Mouse (Mus musculus) lung, embryonic 15.5 days (tissue): ENCODE measurements at regions not wholly inside any gene's neighbourhood (a gene's known extent, or its start where the extent isn't known, plus 50 kb on each side); places are given as distances from the start of the nearest gene placed in this dataset.

ENCODE experiments used
- ATAC-seq: fragments of 200-750 bp; cut with Nextera tagmentation; 2 replicates; pipeline ENCODE4 v1.8.0; 2017; ENCODE audit warnings: moderate number of reproducible peaks, borderline replicate concordance; ENCODE audit not compliant: low FRiP score, low TSS enrichment; ENCODE audit errors: extremely low read depth
- H3K27ac ChIP-seq: fragments of 300-500 bp; sonication (generic); 2 replicates; pipeline ENCODE4 v1.5.1; 2015; ENCODE audit warnings: moderate library complexity, mild to moderate bottlenecking, inconsistent platforms
- H3K27me3 ChIP-seq: fragments of 300-500 bp; sonication (generic); 2 replicates; pipeline ENCODE4 v1.6.1; 2015; ENCODE audit warnings: inconsistent platforms
- H3K36me3 ChIP-seq: fragments of 300-500 bp; sonication (generic); 2 replicates; pipeline ENCODE4 v1.6.1; 2015; ENCODE audit warnings: inconsistent platforms
- H3K4me1 ChIP-seq: fragments of 300-500 bp; sonication (generic); 2 replicates; pipeline ENCODE4 v1.6.1; 2015; ENCODE audit warnings: inconsistent platforms
- H3K4me2 ChIP-seq: fragments of 300-500 bp; sonication (generic); 2 replicates; pipeline ENCODE4 v1.6.1; 2015; ENCODE audit warnings: inconsistent platforms, mild to moderate bottlenecking, moderate library complexity
- H3K4me3 ChIP-seq: fragments of 300-500 bp; sonication (generic); 2 replicates; pipeline ENCODE4 v1.5.1; 2015; ENCODE audit warnings: mild to moderate bottlenecking, inconsistent platforms
- H3K9ac ChIP-seq: fragments of 300-500 bp; sonication (generic); 2 replicates; pipeline ENCODE4 v1.6.1; 2015; ENCODE audit warnings: inconsistent platforms
- H3K9me3 ChIP-seq: fragments of 300-500 bp; sonication (generic); 2 replicates; pipeline ENCODE4 v1.6.1; 2016; ENCODE audit warnings: inconsistent platforms
- WGBS: fragments of 180-500 bp; shearing (Covaris S2); methylation state at CpG from one replicate; pipeline ENCODE4 v1.1.7; 2015; 5-methylcytosine and 5-hydroxymethylcytosine counted together

GRCm38 (mm10) chr10:24395999-24396784, 172.9 kb downstream of the Moxd1 start:
- no peak for ATAC-seq
- 71% methylated on average over 13 of the region's 13 CpGs for WGBS
- H3K27me3 ChIP-seq = no peaks in the 10 kb centered on the region

GRCm38 (mm10) chr10:24397125-24397524, 173.8 kb downstream of the Moxd1 start:
- no peak overlapping the region for H3K9ac ChIP-seq
- 59% methylated on average over 2 of the region's 2 CpGs for WGBS
- no peak for ATAC-seq

More at GRCm38 (mm10) chr10:24395999-24396784, 172.9 kb downstream of the Moxd1 start:
- H3K4me1 ChIP-seq = no peaks in the 10 kb centered on the region
- no peak overlapping the region for H3K27ac ChIP-seq
- H3K4me2 ChIP-seq = no peak overlapping the region
- H3K9me3 ChIP-seq = no peaks in the 10 kb centered on the region
- no peak overlapping the region for H3K4me3 ChIP-seq
- H3K9ac ChIP-seq = no peak overlapping the region
- no peaks in the 10 kb centered on the region for H3K36me3 ChIP-seq

GRCm38 (mm10) chr10:24404851-24405250, 181.5 kb downstream of the Moxd1 start:
- Histone ChIP-seq H3K9me3 (no peaks in the 10 kb centered on the region), H3K4me1 (no peaks in the 10 kb centered on the region), H3K36me3 (no peaks in the 10 kb centered on the region), H3K27ac (no peak overlapping the region), H3K4me3 (no peak overlapping the region), H3K4me2 (no peak overlapping the region), H3K27me3 (no peaks in the 10 kb centered on the region), H3K9ac (no peak overlapping the region)
- WGBS = 69% methylated on average over 4 of the region's 4 CpGs
- ATAC-seq = no peak

More at GRCm38 (mm10) chr10:24397125-24397524, 173.8 kb downstream of the Moxd1 start:
- Histone ChIP-seq H3K36me3 (no peaks in the 10 kb centered on the region), H3K9me3 (no peaks in the 10 kb centered on the region), H3K27ac (no peak overlapping the region), H3K4me1 (no peaks in the 10 kb centered on the region), H3K4me2 (no peak overlapping the region), H3K27me3 (no peaks in the 10 kb centered on the region), H3K4me3 (no peak overlapping the region)

- H3K9ac ChIP-seq = no peak overlapping the region
- no peak overlapping the region for H3K4me3 ChIP-seq
- no peak for ATAC-seq
- H3K4me2 ChIP-seq = no peak overlapping the region
- H3K27me3 ChIP-seq = no peaks in the 10 kb centered on the region
- H3K9me3 ChIP-seq = no peaks in the 10 kb centered on the region
- WGBS = 77% methylated on average over 3 of the region's 3 CpGs
- H3K36me3 ChIP-seq = no peaks in the 10 kb centered on the region
- no peaks in the 10 kb centered on the region for H3K4me1 ChIP-seq
- no peak overlapping the region for H3K27ac ChIP-seq
These were observed 183.6 kb downstream of the Moxd1 start for GRCm38 (mm10) chr10:24406953-24407352.

- no peak overlapping the region for H3K4me2 ChIP-seq
- H3K9me3 ChIP-seq = no peaks in the 10 kb centered on the region
- no peak for ATAC-seq
- no peak overlapping the region for H3K27ac ChIP-seq
- 62% methylated on average over 6 of the region's 6 CpGs for WGBS
- no peaks in the 10 kb centered on the region for H3K4me1 ChIP-seq
- no peak overlapping the region for H3K4me3 ChIP-seq
- no peaks in the 10 kb centered on the region for H3K27me3 ChIP-seq
- H3K9ac ChIP-seq = no peak overlapping the region
- H3K36me3 ChIP-seq = no peaks in the 10 kb centered on the region
These were observed 184.3 kb downstream of the Moxd1 start for GRCm38 (mm10) chr10:24407411-24408227.

- Histone ChIP-seq H3K27me3 (no peaks in the 10 kb centered on the region), H3K4me1 (no peaks in the 10 kb centered on the region), H3K9ac (no peak overlapping the region), H3K27ac (no peak overlapping the region), H3K9me3 (no peaks in the 10 kb centered on the region), H3K4me2 (no peak overlapping the region), H3K4me3 (no peak overlapping the region), H3K36me3 (no peaks in the 10 kb centered on the region)
- 37% methylated on average over 1 of the region's 1 CpGs for WGBS
- no peak for ATAC-seq
These were observed 185.3 kb upstream of the Ccn2 start for GRCm38 (mm10) chr10:24409976-24410375.

- H3K36me3 ChIP-seq = no peaks in the 10 kb centered on the region
- H3K4me3 ChIP-seq = no peak overlapping the region
- no peaks in the 10 kb centered on the region for H3K27me3 ChIP-seq
- WGBS = 81% methylated on average over 4 of the region's 4 CpGs
- H3K4me2 ChIP-seq = no peak overlapping the region
- ATAC-seq = no peak
- no peak overlapping the region for H3K27ac ChIP-seq
- no peaks in the 10 kb centered on the region for H3K9me3 ChIP-seq
- H3K9ac ChIP-seq = no peak overlapping the region
- H3K4me1 ChIP-seq = no peaks in the 10 kb centered on the region
These were observed 184.4 kb upstream of the Ccn2 start for GRCm38 (mm10) chr10:24410885-24411284.

- Histone ChIP-seq H3K36me3 (no peaks in the 10 kb centered on the region), H3K27ac (no peak overlapping the region), H3K4me1 (no peaks in the 10 kb centered on the region), H3K9me3 (no peaks in the 10 kb centered on the region), H3K4me2 (no peak overlapping the region), H3K9ac (no peak overlapping the region), H3K4me3 (no peak overlapping the region), H3K27me3 (no peaks in the 10 kb centered on the region)
- peak; percentile 83; the same call in 1 of the 2 replicates for ATAC-seq
- 32% methylated on average over 4 of the region's 4 CpGs for WGBS
These were observed 172.6 kb upstream of the Ccn2 start for GRCm38 (mm10) chr10:24422498-24423160.

GRCm38 (mm10) chr10:24433737-24434367, 161.4 kb upstream of the Ccn2 start:
- no peak overlapping the region for H3K9ac ChIP-seq
- no peaks in the 10 kb centered on the region for H3K27me3 ChIP-seq
- no peak overlapping the region for H3K4me3 ChIP-seq
- H3K9me3 ChIP-seq = no peaks in the 10 kb centered on the region
- H3K27ac ChIP-seq = no peak overlapping the region
- H3K4me2 ChIP-seq = no peak overlapping the region
- ATAC-seq = no peak
- no peaks in the 10 kb centered on the region for H3K4me1 ChIP-seq
- no peaks in the 10 kb centered on the region for H3K36me3 ChIP-seq

- Histone ChIP-seq H3K4me3 (no peak overlapping the region), H3K27ac (no peak overlapping the region), H3K9me3 (no peaks in the 10 kb centered on the region), H3K4me2 (no peak overlapping the region), H3K36me3 (no peaks in the 10 kb centered on the region), H3K27me3 (no peaks in the 10 kb centered on the region), H3K4me1 (no peaks in the 10 kb centered on the region), H3K9ac (no peak overlapping the region)
- 75% methylated on average over 2 of the region's 2 CpGs for WGBS
- no peak for ATAC-seq
These were observed 158.1 kb upstream of the Ccn2 start for GRCm38 (mm10) chr10:24437177-24437576.

- Histone ChIP-seq H3K36me3 (no peaks in the 10 kb centered on the region), H3K4me1 (peaks cover 34% of the 10 kb centered on the region), H3K4me2 (no peak overlapping the region), H3K4me3 (no peak overlapping the region), H3K27ac (peak overlapping the region; percentile 35; the same call in 1 of the 2 replicates), H3K9me3 (no peaks in the 10 kb centered on the region), H3K9ac (no peak overlapping the region), H3K27me3 (no peaks in the 10 kb centered on the region)
- 31% methylated on average over 1 of the region's 1 CpGs for WGBS
- ATAC-seq = no peak
These were observed 150.7 kb upstream of the Ccn2 start for GRCm38 (mm10) chr10:24444572-24444971.
